Mouse (Mus musculus): Measurements from ENCODE around the gene Zscan2. TPM values are rescaled to one million over a fixed set of nuclear protein-coding genes. Genes with fewer than 3 reads are reported as not detected.

Zscan2 gene
- polyA plus RNA-seq, 1 experiment, result 1.5 TPM

GRCm38 (mm10) chr7:80837736-80838135 lies 23.0 kb upstream of the Zscan2 start:
- Histone ChIP-seq H3K4me1 (ENCODE audit: control insufficient read depth, insufficient read depth, insufficient read length, low read length) (no peaks in the 10 kb centered on the region), H3K4me3 (ENCODE audit: insufficient read depth, low read depth, low read length) (no peak overlapping the region), H3K27ac (replicated peaks; ENCODE audit: low read depth, low read length) (no peak overlapping the region)

- no peak overlapping the region for H3K4me3 ChIP-seq (ENCODE audit: insufficient read depth, low read depth, low read length)
- no peak overlapping the region for H3K27ac ChIP-seq (replicated peaks; ENCODE audit: low read depth, low read length)
- H3K4me1 ChIP-seq (ENCODE audit: control insufficient read depth, insufficient read depth, insufficient read length, low read length), result no peaks in the 10 kb centered on the region
Observed at GRCm38 (mm10) chr7:80838247-80838646, 22.5 kb upstream of the Zscan2 start.

GRCm38 (mm10) chr7:80839755-80840154 lies 21.0 kb upstream of the Zscan2 start:
- no peak overlapping the region for H3K27ac ChIP-seq (replicated peaks; ENCODE audit: low read depth, low read length)

GRCm38 (mm10) chr7:80840241-80840640 lies 20.5 kb upstream of the Zscan2 start:
- no peak overlapping the region for H3K27ac ChIP-seq (replicated peaks; ENCODE audit: low read depth, low read length)
- H3K4me1 ChIP-seq (ENCODE audit: control insufficient read depth, insufficient read depth, insufficient read length, low read length), result no peaks in the 10 kb centered on the region
- no peak overlapping the region for H3K4me3 ChIP-seq (ENCODE audit: insufficient read depth, low read depth, low read length)

More at GRCm38 (mm10) chr7:80839755-80840154, 21.0 kb upstream of the Zscan2 start:
- H3K4me3 ChIP-seq (ENCODE audit: insufficient read depth, low read depth, low read length), result no peak overlapping the region
- no peaks in the 10 kb centered on the region for H3K4me1 ChIP-seq (ENCODE audit: control insufficient read depth, insufficient read depth, insufficient read length, low read length)

- Histone ChIP-seq H3K4me3 (ENCODE audit: insufficient read depth, low read depth, low read length) (no peak overlapping the region), H3K27ac (replicated peaks; ENCODE audit: low read depth, low read length) (no peak overlapping the region), H3K4me1 (ENCODE audit: control insufficient read depth, insufficient read depth, insufficient read length, low read length) (no peaks in the 10 kb centered on the region)
Observed at GRCm38 (mm10) chr7:80840937-80841336, 19.8 kb upstream of the Zscan2 start.

DNA sequence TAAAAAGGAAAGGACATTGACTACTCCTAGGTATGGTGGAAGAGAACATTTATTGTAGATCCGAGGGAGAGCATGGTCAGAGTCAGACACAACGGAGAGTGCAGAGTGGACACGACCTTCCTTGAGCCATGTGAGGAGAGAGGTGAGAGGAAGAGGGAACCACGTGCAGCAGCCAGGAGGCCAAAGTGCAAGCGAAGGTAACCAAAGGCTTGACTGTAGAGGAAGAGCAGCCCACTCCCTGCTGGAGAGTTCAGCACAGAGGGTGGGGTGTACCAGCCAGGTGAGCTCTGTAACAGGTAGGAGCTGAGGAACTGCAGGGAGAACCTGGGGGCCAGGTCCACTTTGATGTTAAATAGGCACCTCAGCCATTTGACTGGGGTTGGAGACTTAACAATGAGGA lies 18.6 kb upstream of the Zscan2 start:
- H3K4me3 ChIP-seq (ENCODE audit: insufficient read depth, low read depth, low read length), result no peak overlapping the region
- H3K4me1 ChIP-seq (ENCODE audit: control insufficient read depth, insufficient read depth, insufficient read length, low read length), result no peaks in the 10 kb centered on the region
- no peak overlapping the region for H3K27ac ChIP-seq (replicated peaks; ENCODE audit: low read depth, low read length)

GRCm38 (mm10) chr7:80843176-80843575 lies 17.5 kb upstream of the Zscan2 start:
- no peak overlapping the region for H3K4me3 ChIP-seq (ENCODE audit: insufficient read depth, low read depth, low read length)
- H3K27ac ChIP-seq (replicated peaks; ENCODE audit: low read depth, low read length), result no peak overlapping the region
- H3K4me1 ChIP-seq (ENCODE audit: control insufficient read depth, insufficient read depth, insufficient read length, low read length), result no peaks in the 10 kb centered on the region

DNA sequence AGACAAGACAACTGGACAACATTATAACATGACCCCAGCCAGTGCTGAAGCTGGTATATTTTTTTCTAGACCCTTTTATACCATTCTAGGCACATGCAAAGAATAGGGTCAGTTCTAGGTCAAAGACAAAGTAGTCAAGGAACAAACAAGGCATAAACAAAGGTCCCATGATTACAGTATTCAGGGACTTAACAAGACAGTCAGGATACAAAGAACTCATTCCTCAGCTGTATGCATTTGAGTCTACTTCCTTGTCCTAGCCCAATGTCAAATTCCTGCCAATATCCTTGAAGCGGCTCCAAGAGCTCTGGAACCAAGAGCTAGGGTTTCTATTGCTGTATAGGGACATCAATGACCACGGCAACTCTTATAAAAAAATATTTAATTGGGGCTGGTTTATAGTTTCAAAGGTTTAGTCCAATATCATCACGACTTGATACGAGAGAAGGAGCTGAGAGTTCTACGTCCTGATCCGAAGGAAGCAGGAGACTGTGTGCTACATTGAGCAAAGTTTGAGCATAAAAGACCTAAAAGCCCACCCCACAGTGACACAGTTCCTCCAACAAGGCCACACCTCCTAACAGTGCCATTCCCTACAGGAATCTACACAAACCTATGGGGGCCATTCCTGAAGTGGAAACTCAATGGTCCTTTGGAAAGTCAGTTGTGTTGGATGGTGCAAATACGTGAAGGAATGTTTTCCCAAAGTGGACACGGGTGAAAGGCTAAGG lies 16.6 kb upstream of the Zscan2 start:
- H3K4me1 ChIP-seq (ENCODE audit: control insufficient read depth, insufficient read depth, insufficient read length, low read length), result no peaks in the 10 kb centered on the region
- H3K27ac ChIP-seq (replicated peaks; ENCODE audit: low read depth, low read length), result no peak overlapping the region
- H3K4me3 ChIP-seq (ENCODE audit: insufficient read depth, low read depth, low read length), result no peak overlapping the region

- Histone ChIP-seq H3K4me3 (ENCODE audit: insufficient read depth, low read depth, low read length) (no peak overlapping the region), H3K4me1 (ENCODE audit: control insufficient read depth, insufficient read depth, insufficient read length, low read length) (no peaks in the 10 kb centered on the region), H3K27ac (replicated peaks; ENCODE audit: low read depth, low read length) (no peak overlapping the region)
Observed at GRCm38 (mm10) chr7:80844691-80845090, 16.0 kb upstream of the Zscan2 start.

- H3K4me1 ChIP-seq (ENCODE audit: control insufficient read depth, insufficient read depth, insufficient read length, low read length), result no peaks in the 10 kb centered on the region
- peak overlapping the region; percentile 49 for H3K4me3 ChIP-seq (ENCODE audit: insufficient read depth, low read depth, low read length)
- peak overlapping the region; percentile 53; the same call in 1 of the 2 replicates for H3K27ac ChIP-seq (replicated peaks; ENCODE audit: low read depth, low read length)
Observed at GRCm38 (mm10) chr7:80845621-80846279, 15.0 kb upstream of the Zscan2 start.

GRCm38 (mm10) chr7:80846280-80846678 lies 14.4 kb upstream of the Zscan2 start:
- Histone ChIP-seq H3K27ac (replicated peaks; ENCODE audit: low read depth, low read length) (peak overlapping the region; percentile 53; the same call in 1 of the 2 replicates), H3K4me1 (ENCODE audit: control insufficient read depth, insufficient read depth, insufficient read length, low read length) (no peaks in the 10 kb centered on the region), H3K4me3 (ENCODE audit: insufficient read depth, low read depth, low read length) (peak overlapping the region; percentile 49)

GRCm38 (mm10) chr7:80846709-80847108 lies 14.0 kb upstream of the Zscan2 start:
- H3K27ac ChIP-seq (replicated peaks; ENCODE audit: low read depth, low read length), result no peak overlapping the region
- H3K4me1 ChIP-seq (ENCODE audit: control insufficient read depth, insufficient read depth, insufficient read length, low read length), result no peaks in the 10 kb centered on the region
- H3K4me3 ChIP-seq (ENCODE audit: insufficient read depth, low read depth, low read length), result no peak overlapping the region

GRCm38 (mm10) chr7:80849267-80849666 lies 11.5 kb upstream of the Zscan2 start:
- Histone ChIP-seq H3K4me1 (ENCODE audit: control insufficient read depth, insufficient read depth, insufficient read length, low read length) (no peaks in the 10 kb centered on the region), H3K27ac (replicated peaks; ENCODE audit: low read depth, low read length) (no peak overlapping the region), H3K4me3 (ENCODE audit: insufficient read depth, low read depth, low read length) (no peak overlapping the region)

DNA sequence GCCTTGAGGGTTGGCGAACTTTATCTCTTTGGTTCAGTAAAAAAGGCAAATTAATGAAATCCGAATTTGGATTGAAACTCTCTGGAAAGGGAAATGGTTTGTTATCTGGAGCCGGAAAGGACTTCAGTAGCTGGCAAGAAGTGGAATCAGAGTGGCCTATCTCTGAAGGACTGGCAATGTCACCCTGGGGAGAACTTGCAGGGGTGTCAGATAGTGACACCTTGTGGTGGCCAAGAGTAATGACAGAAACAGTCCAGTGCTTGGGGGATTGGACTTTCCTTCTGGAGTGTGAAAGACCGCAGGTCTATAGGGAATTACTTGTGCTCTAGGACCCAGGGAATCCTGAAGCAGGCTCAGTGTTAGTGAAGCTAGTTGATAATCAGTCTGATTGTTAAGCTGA lies 11.0 kb upstream of the Zscan2 start:
- Histone ChIP-seq H3K4me3 (ENCODE audit: insufficient read depth, low read depth, low read length) (no peak overlapping the region), H3K4me1 (ENCODE audit: control insufficient read depth, insufficient read depth, insufficient read length, low read length) (no peaks in the 10 kb centered on the region), H3K27ac (replicated peaks; ENCODE audit: low read depth, low read length) (no peak overlapping the region)

- H3K4me1 ChIP-seq (ENCODE audit: control insufficient read depth, insufficient read depth, insufficient read length, low read length), result no peaks in the 10 kb centered on the region
- H3K27ac ChIP-seq (replicated peaks; ENCODE audit: low read depth, low read length), result no peak overlapping the region
- no peak overlapping the region for H3K4me3 ChIP-seq (ENCODE audit: insufficient read depth, low read depth, low read length)
Observed at GRCm38 (mm10) chr7:80850520-80850919, 10.2 kb upstream of the Zscan2 start.

DNA sequence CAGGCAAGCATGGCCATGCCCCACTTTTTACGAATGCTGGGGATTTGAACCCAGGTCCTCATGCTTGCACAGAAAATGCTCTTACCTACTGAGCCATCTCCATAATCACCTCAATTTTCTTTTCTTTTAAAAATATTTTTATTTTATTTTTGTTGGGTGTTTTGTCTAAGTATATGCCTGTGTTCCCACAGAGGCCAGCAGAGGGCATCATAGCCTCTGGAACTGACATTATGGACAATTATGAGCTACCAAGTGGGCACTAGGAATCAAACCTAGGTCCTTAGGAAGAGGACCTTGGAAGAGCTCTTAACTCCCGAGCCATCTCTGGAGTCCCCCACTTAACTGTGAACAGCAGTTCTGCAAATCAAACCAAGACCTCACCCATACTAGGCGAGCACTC lies 7.5 kb upstream of the Zscan2 start:
- Histone ChIP-seq H3K27ac (replicated peaks; ENCODE audit: low read depth, low read length) (no peak overlapping the region), H3K4me3 (ENCODE audit: insufficient read depth, low read depth, low read length) (no peak overlapping the region), H3K4me1 (ENCODE audit: control insufficient read depth, insufficient read depth, insufficient read length, low read length) (no peaks in the 10 kb centered on the region)

Measured in brown adipose tissue, adult 24 weeks (tissue).